Mouse (Mus musculus) liver, embryonic 11.5 days (tissue): Measurements from ENCODE around the gene Scamp1. TPM values are rescaled to one million over a fixed set of nuclear protein-coding genes. Genes with fewer than 3 reads are reported as not detected.
"Not testable (repeated sequence)": the region's sequence is repeated elsewhere in the genome, so short reads cannot be mapped to it uniquely, and the experiment has no call there.

Source experiments
- ATAC-seq: fragments of 200-750 bp; cut with Nextera tagmentation; replicated peaks from 2 replicates; pipeline ENCODE4 v1.8.0; 2017; ENCODE audit warnings: moderate number of reproducible peaks, mild to moderate bottlenecking, moderate TSS enrichment, moderate library complexity; ENCODE audit not compliant: low FRiP score
- DNase-seq: peaks from one replicate; pipeline ENCODE4 v3.0.0-alpha.2; 2017; ENCODE audit warnings: low spot score
- H3K27ac ChIP-seq: fragments of 300-500 bp; sonication (generic); 2 replicates; pipeline ENCODE4 v1.5.1; 2014; ENCODE audit warnings: mild to moderate bottlenecking, low read depth, low read length, control low read depth
- H3K27me3 ChIP-seq: fragments of 300-500 bp; sonication (generic); replicated peaks from 2 replicates; pipeline ENCODE4 v1.6.1; 2014; ENCODE audit warnings: low read length, mixed read lengths; ENCODE audit not compliant: control insufficient read depth, insufficient read depth
- H3K36me3 ChIP-seq: fragments of 300-500 bp; sonication (generic); 2 replicates; pipeline ENCODE4 v1.6.1; 2014; ENCODE audit warnings: mild to moderate bottlenecking, low read length, moderate library complexity, mixed read lengths; ENCODE audit not compliant: control insufficient read depth, insufficient read depth
- H3K4me1 ChIP-seq: fragments of 300-500 bp; sonication (generic); replicated peaks from 2 replicates; pipeline ENCODE4 v1.6.1; 2014; ENCODE audit warnings: low read length, mixed read lengths; ENCODE audit not compliant: control insufficient read depth, insufficient read depth
- H3K4me2 ChIP-seq: fragments of 300-500 bp; sonication (generic); 2 replicates; pipeline ENCODE4 v1.6.1; 2014; ENCODE audit warnings: mild to moderate bottlenecking, control low read depth, moderate library complexity
- H3K4me3 ChIP-seq: fragments of 300-500 bp; sonication (generic); 2 replicates; pipeline ENCODE4 v1.5.1; 2014; ENCODE audit warnings: low read depth, low read length, control low read depth
- H3K9ac ChIP-seq: fragments of 300-500 bp; sonication (generic); 2 replicates; pipeline ENCODE4 v1.6.1; 2014; ENCODE audit warnings: low read depth, low read length, control low read depth
- H3K9me3 ChIP-seq: fragments of 300-500 bp; sonication (generic); 2 replicates; pipeline ENCODE4 v1.6.1; 2016; ENCODE audit warnings: low read length, inconsistent platforms, mixed read lengths; ENCODE audit not compliant: control insufficient read depth
- WGBS: fragments of 180-500 bp; shearing (Covaris S2); extraction: QIAGEN DNeasy Blood & Tissue Kit; methylation state at CpG from one replicate; pipeline ENCODE4 v1.1.7; 2014; 5-methylcytosine and 5-hydroxymethylcytosine counted together
- polyA plus RNA-seq: library from polyadenylated mRNA; unstranded; fragments of >200 nt; fragmentation: Nextera tagmentation; extraction: Ambion mirVana; gene quantifications from 2 replicates; pipeline ENCODE4 v1.2.1, GENCODE M21; 2014

The Scamp1 gene
- 16.7 and 20.2 TPM in 2 replicates for polyA plus RNA-seq

- Histone ChIP-seq H3K27me3 (no peaks in the 10 kb centered on the region), H3K9ac (peak within 1 kb of the TSS; percentile 85), H3K4me2 (peak within 1 kb of the TSS; percentile 63), H3K4me1 (peaks cover 7% of the 10 kb centered on the region), H3K27ac (peak within 1 kb of the TSS; percentile 59), H3K9me3 (no peaks in the 10 kb centered on the region), H3K4me3 (peak within 1 kb of the TSS; percentile 96), H3K36me3 (no peaks in the 10 kb centered on the region)
- ATAC-seq (peak; percentile 92), DNase-seq (peak; percentile 88)
- whole genome bisulfite sequencing, result under 1% methylated on average over 60 of the region's 62 CpGs
These were observed at the start of gene Scamp1 for GRCm38 (mm10) chr13:94285281-94285871. Gene Scamp1, minus strand, starts transcription at chr13:94285857.

- Histone ChIP-seq H3K4me2 (no peak overlapping the region), H3K4me1 (0 out of 2 replicates have a peak, but pooled peaks cover 2% of the 10 kb centered on the region), H3K36me3 (no peaks in the 10 kb centered on the region), H3K27me3 (no peaks in the 10 kb centered on the region), H3K9me3 (no peaks in the 10 kb centered on the region), H3K27ac (no peak overlapping the region), H3K9ac (no peak overlapping the region), H3K4me3 (no peak overlapping the region)
- ATAC-seq, result no peak
- WGBS, result 77% methylated on average over 3 of the region's 3 CpGs
- DNase-seq, result no peak
These were observed 44.8 kb upstream of the Scamp1 start for GRCm38 (mm10) chr13:94330392-94330979.

GRCm38 (mm10) chr13:94329005-94329404 lies 43.3 kb upstream of the Scamp1 start:
- not testable (repeated sequence) for H3K4me2 ChIP-seq, H3K27me3 ChIP-seq, DNase-seq, H3K27ac ChIP-seq, H3K4me1 ChIP-seq, ATAC-seq, H3K9ac ChIP-seq, H3K9me3 ChIP-seq, H3K4me3 ChIP-seq, H3K36me3 ChIP-seq
- WGBS, result 89% methylated on average over 6 of the region's 6 CpGs

GRCm38 (mm10) chr13:94328063-94328462 lies 42.4 kb upstream of the Scamp1 start:
- 0 out of 2 replicates have a peak, but pooled peaks cover 2% of the 10 kb centered on the region for H3K4me1 ChIP-seq
- H3K27ac ChIP-seq, result no peak overlapping the region
- DNase-seq, result no peak
- no peaks in the 10 kb centered on the region for H3K36me3 ChIP-seq
- H3K27me3 ChIP-seq, result no peaks in the 10 kb centered on the region
- no peak overlapping the region for H3K9ac ChIP-seq
- H3K4me3 ChIP-seq, result no peak overlapping the region
- no peaks in the 10 kb centered on the region for H3K9me3 ChIP-seq
- no peak overlapping the region for H3K4me2 ChIP-seq
- 0 out of 2 replicates have a peak, but pooled peaks have one; percentile 23 for ATAC-seq
- 39% methylated on average over 3 of the region's 3 CpGs for WGBS

GRCm38 (mm10) chr13:94322475-94322874 lies 36.8 kb upstream of the Scamp1 start:
- Histone ChIP-seq H3K27me3 (no peaks in the 10 kb centered on the region), H3K27ac (no peak overlapping the region), H3K4me2 (no peak overlapping the region), H3K9ac (no peak overlapping the region), H3K4me1 (no peaks in the 10 kb centered on the region), H3K9me3 (no peaks in the 10 kb centered on the region), H3K36me3 (no peaks in the 10 kb centered on the region), H3K4me3 (no peak overlapping the region)
- ATAC-seq, result no peak
- no peak for DNase-seq
- 57% methylated on average over 4 of the region's 4 CpGs for WGBS

- no peak overlapping the region for H3K9ac ChIP-seq
- no peak for ATAC-seq
- WGBS, result 82% methylated on average over 1 of the region's 1 CpGs
- DNase-seq, result no peak
- H3K27me3 ChIP-seq, result no peaks in the 10 kb centered on the region
- H3K4me3 ChIP-seq, result no peak overlapping the region
- H3K4me2 ChIP-seq, result no peak overlapping the region
- no peak overlapping the region for H3K27ac ChIP-seq
- no peaks in the 10 kb centered on the region for H3K36me3 ChIP-seq
- no peaks in the 10 kb centered on the region for H3K9me3 ChIP-seq
- no peaks in the 10 kb centered on the region for H3K4me1 ChIP-seq
These were observed 35.6 kb upstream of the Scamp1 start for GRCm38 (mm10) chr13:94321094-94321792.

GRCm38 (mm10) chr13:94316975-94317511 lies 31.4 kb upstream of the Scamp1 start:
- no peaks in the 10 kb centered on the region for H3K27me3 ChIP-seq
- no peaks in the 10 kb centered on the region for H3K36me3 ChIP-seq
- 85% methylated on average over 10 of the region's 10 CpGs for WGBS
- ATAC-seq (no peak), DNase-seq (no peak)
- no peak overlapping the region for H3K27ac ChIP-seq
- no peak overlapping the region for H3K9ac ChIP-seq
- H3K9me3 ChIP-seq, result no peaks in the 10 kb centered on the region; the same call in 1 of the 2 replicates
- H3K4me1 ChIP-seq, result no peaks in the 10 kb centered on the region
- H3K4me3 ChIP-seq, result no peak overlapping the region
- H3K4me2 ChIP-seq, result no peak overlapping the region

- H3K27ac ChIP-seq, H3K4me1 ChIP-seq, H3K36me3 ChIP-seq, H3K4me2 ChIP-seq, H3K9me3 ChIP-seq, H3K9ac ChIP-seq, ATAC-seq, H3K27me3 ChIP-seq, H3K4me3 ChIP-seq, DNase-seq: not testable (repeated sequence)
- WGBS, result 89% methylated on average over 8 of the region's 8 CpGs
These were observed 27.2 kb upstream of the Scamp1 start for GRCm38 (mm10) chr13:94312812-94313211.
